Mouse (Mus musculus) hindbrain, embryonic 15.5 days (tissue): ENCODE measurements around the gene Syt1. TPM values are rescaled to one million over a fixed set of nuclear protein-coding genes. Genes with fewer than 3 reads are reported as not detected.

Experiments
- ATAC-seq: fragments of 200-750 bp; cut with Nextera tagmentation; 2 replicates; pipeline ENCODE4 v1.8.0; 2017; ENCODE audit warnings: low read depth, moderate number of reproducible peaks, moderate TSS enrichment; ENCODE audit not compliant: low FRiP score
- H3K27ac ChIP-seq: fragments of 300-500 bp; sonication (generic); replicated peaks from 2 replicates; pipeline ENCODE4 v1.5.1; 2015; ENCODE audit warnings: mild to moderate bottlenecking, inconsistent platforms
- H3K27me3 ChIP-seq: fragments of 300-500 bp; sonication (generic); 2 replicates; pipeline ENCODE4 v1.6.1; 2015; ENCODE audit warnings: control low read depth, inconsistent platforms
- H3K36me3 ChIP-seq: fragments of 300-500 bp; sonication (generic); 2 replicates; pipeline ENCODE4 v1.6.1; 2015; ENCODE audit warnings: control low read depth, inconsistent platforms
- H3K4me1 ChIP-seq: fragments of 300-500 bp; sonication (generic); replicated peaks from 2 replicates; pipeline ENCODE4 v1.6.1; 2015; ENCODE audit warnings: control low read depth, inconsistent platforms
- H3K4me2 ChIP-seq: fragments of 300-500 bp; sonication (generic); 2 replicates; pipeline ENCODE4 v1.6.1; 2015; ENCODE audit warnings: moderate library complexity, mild to moderate bottlenecking, inconsistent platforms
- H3K4me3 ChIP-seq: fragments of 300-500 bp; sonication (generic); 2 replicates; pipeline ENCODE4 v1.5.1; 2015; ENCODE audit warnings: mild to moderate bottlenecking, inconsistent platforms
- H3K9ac ChIP-seq: fragments of 300-500 bp; sonication (generic); 2 replicates; pipeline ENCODE4 v1.6.1; 2015; ENCODE audit warnings: inconsistent platforms
- H3K9me3 ChIP-seq: fragments of 300-500 bp; sonication (generic); 2 replicates; pipeline ENCODE4 v1.6.1; 2016; ENCODE audit warnings: control low read depth, inconsistent platforms
- WGBS: fragments of 180-500 bp; shearing (Covaris S2); methylation state at CpG from one replicate; pipeline ENCODE4 v1.1.7; 2015; 5-methylcytosine and 5-hydroxymethylcytosine counted together
- polyA plus RNA-seq: library from polyadenylated mRNA; unstranded; fragments of >200 nt; fragmentation: Nextera tagmentation; extraction: Ambion mirVana; gene quantifications from 2 replicates; pipeline ENCODE4 v1.2.1, GENCODE M21; 2015

Gene Syt1
- polyA plus RNA-seq, 1 experiment from 2014 or later: 131 TPM

DNA sequence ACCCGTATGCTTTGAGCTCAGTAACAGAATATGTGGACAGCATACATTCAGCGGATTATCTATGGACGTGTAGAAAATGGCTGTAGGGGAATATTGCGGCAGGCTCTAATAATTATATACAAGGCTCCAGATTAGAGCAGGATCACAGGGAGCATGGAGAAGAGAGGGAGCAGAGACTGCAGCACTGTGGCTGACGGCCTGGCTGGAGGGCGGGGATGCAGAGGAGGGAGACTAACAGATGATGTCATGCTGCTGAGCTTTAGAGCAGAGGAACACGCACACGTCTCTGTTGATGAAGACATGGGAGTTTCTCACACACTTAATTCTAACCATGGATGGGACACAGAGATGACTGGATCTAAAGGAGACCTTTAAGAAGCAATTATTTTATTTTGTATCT, 333.7 kb downstream of the Syt1 start:
- no peak overlapping the region for H3K4me3 ChIP-seq
- H3K4me2 ChIP-seq: no peak overlapping the region
- no peak for ATAC-seq
- no peaks in the 10 kb centered on the region for H3K27me3 ChIP-seq
- no peak overlapping the region for H3K9ac ChIP-seq
- H3K4me1 ChIP-seq: peaks cover 16% of the 10 kb centered on the region; the same call in 1 of the 2 replicates
- H3K36me3 ChIP-seq: no peaks in the 10 kb centered on the region
- WGBS: 83% methylated on average over 8 of the region's 8 CpGs
- H3K9me3 ChIP-seq: no peaks in the 10 kb centered on the region
- H3K27ac ChIP-seq: no peak overlapping the region

DNA sequence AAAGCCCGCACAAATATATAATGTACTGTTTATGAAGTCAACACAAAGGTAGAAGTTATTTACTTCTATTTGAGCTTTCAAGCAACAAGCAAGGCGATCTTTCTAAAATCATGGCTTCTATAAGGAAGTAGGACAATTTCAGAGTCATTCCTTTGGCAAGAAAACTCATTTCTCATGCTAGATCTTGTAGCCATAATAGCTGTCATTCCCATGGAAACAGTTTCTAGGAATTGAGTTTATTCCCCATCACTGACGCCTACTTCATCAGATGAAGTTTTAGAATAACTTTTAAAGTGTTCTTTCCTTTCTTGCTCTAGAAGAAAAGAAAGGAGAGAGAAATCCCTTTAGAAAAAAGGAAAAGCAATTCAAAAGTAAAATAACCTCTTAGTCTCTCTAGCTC, 341.8 kb downstream of the Syt1 start:
- 84% methylated on average over 3 of the region's 3 CpGs for WGBS
- no peaks in the 10 kb centered on the region for H3K9me3 ChIP-seq

DNA sequence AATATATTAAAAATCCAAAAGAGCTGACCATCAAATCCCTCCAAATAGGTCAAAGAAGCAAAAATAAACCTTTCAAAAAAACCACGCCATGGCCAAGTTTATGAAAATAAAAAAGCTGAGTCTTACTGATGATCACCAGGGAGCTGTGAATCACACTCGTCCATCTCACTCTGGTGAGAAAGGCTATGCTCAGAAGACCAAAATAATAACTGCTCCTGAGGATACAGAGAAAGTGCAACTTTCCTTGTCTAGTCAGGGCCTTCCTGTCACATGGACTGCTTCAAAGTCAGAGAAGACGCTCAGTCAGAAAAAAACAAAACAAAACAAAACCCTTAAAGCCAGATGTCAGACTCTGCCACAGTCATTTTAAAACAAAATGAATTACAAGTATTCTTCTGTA, 350.5 kb downstream of the Syt1 start:
- Histone ChIP-seq H3K4me2 (no peak overlapping the region), H3K27ac (no peak overlapping the region), H3K9ac (no peak overlapping the region), H3K4me3 (no peak overlapping the region), H3K36me3 (no peaks in the 10 kb centered on the region), H3K4me1 (no peaks in the 10 kb centered on the region), H3K27me3 (no peaks in the 10 kb centered on the region), H3K9me3 (no peaks in the 10 kb centered on the region)
- WGBS: 76% methylated on average over 3 of the region's 3 CpGs
- ATAC-seq: no peak

More for the DNA sequence above, 341.8 kb downstream of the Syt1 start:
- no peak overlapping the region for H3K4me2 ChIP-seq
- H3K36me3 ChIP-seq: no peaks in the 10 kb centered on the region
- no peak overlapping the region for H3K4me3 ChIP-seq
- no peaks in the 10 kb centered on the region for H3K27me3 ChIP-seq
- no peak overlapping the region for H3K9ac ChIP-seq
- no peak overlapping the region for H3K27ac ChIP-seq
- H3K4me1 ChIP-seq: no peaks in the 10 kb centered on the region
- no peak for ATAC-seq

DNA sequence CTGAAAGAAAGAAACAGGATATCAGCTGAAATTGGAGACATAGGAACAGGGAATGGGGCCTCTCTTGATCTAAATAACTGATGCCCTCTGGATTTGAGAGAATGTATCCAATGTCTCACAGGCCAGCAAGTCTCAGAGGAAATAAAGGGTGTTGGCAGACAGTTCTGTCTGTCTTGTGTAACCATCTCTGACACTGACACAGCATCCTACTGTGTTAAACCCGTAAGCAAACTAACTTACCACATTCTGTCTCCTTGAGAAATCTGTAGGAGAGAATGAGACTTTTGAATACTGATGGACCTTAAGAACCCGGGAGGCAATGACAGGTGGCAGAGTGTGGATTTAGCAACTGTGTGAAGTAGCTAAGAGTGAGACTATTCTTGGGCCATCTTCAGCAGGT, 352.5 kb downstream of the Syt1 start:
- no peaks in the 10 kb centered on the region for H3K4me1 ChIP-seq
- no peak overlapping the region for H3K4me2 ChIP-seq
- H3K27ac ChIP-seq: no peak overlapping the region
- no peak for ATAC-seq
- no peaks in the 10 kb centered on the region for H3K27me3 ChIP-seq
- no peak overlapping the region for H3K4me3 ChIP-seq
- H3K9ac ChIP-seq: no peak overlapping the region
- 75% methylated on average over 2 of the region's 2 CpGs for WGBS
- no peaks in the 10 kb centered on the region for H3K9me3 ChIP-seq
- H3K36me3 ChIP-seq: no peaks in the 10 kb centered on the region

DNA sequence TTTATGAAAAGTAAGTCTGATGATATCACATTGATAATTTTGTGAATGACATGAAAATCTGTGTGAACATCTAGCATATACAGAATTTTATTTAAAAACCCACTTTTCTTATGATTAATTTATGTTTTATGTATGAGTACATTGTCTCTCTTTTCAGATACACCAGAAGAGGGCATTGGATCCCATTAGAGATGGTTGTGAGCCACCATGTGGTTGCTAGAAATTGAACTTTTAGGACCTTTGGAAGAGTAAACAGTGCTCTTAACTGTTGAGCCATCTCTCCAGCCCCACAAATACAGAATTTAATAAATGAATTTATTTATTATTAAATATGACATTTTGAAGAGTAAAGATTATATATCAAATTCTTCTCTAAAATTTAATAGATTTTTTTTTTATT, 353.1 kb downstream of the Syt1 start:
- Histone ChIP-seq H3K4me1 (0 out of 2 replicates have a peak, but pooled peaks cover 3% of the 10 kb centered on the region), H3K4me2 (no peak overlapping the region), H3K9me3 (no peaks in the 10 kb centered on the region), H3K4me3 (no peak overlapping the region), H3K27me3 (no peaks in the 10 kb centered on the region), H3K9ac (no peak overlapping the region), H3K27ac (no peak overlapping the region), H3K36me3 (no peaks in the 10 kb centered on the region)
- no peak for ATAC-seq

DNA sequence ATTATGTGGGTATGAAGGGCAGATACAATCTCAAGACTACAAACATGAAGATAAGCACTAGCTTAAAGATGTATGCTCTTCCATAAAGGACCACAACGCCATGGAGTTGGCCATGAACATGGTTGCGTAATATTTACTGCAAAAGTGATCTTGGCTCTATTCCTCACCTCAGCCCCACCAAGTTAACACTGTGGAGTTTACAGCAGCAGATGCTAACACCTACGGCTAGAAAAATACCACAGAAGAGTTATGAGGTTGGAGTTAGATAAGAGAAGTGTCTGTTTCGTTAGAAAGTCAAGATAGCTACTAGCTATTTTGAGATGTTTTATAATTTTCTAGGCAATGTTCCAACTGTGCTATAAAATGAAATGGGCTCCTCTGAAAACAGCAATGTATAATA, 353.9 kb downstream of the Syt1 start:
- Histone ChIP-seq H3K27me3 (no peaks in the 10 kb centered on the region), H3K9ac (no peak overlapping the region), H3K4me3 (no peak overlapping the region), H3K9me3 (no peaks in the 10 kb centered on the region), H3K4me2 (no peak overlapping the region), H3K36me3 (no peaks in the 10 kb centered on the region), H3K27ac (no peak overlapping the region), H3K4me1 (0 out of 2 replicates have a peak, but pooled peaks cover 3% of the 10 kb centered on the region)
- no peak for ATAC-seq
- WGBS: 87% methylated on average over 4 of the region's 4 CpGs

DNA sequence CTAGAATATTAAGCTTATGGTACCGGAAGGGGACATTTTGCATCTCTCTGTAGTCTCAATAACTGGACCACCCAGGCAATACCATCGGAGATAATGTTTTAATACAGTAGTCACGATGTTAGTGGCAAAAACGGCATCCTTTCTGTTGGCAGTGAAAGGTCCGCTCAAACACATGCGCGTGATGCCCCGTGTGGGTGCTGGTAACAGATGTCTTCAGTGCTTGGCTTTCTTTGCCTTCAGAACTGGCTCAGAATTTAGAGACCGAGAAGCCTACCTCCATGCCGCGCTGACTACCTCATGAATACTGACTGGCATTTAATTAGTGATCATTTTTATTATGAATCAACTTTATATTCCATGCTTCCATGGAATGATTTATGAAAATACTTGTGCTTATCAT, 355.7 kb downstream of the Syt1 start:
- no peak overlapping the region for H3K9ac ChIP-seq
- H3K4me1 ChIP-seq: 0 out of 2 replicates have a peak, but pooled peaks cover 3% of the 10 kb centered on the region
- no peak overlapping the region for H3K27ac ChIP-seq
- WGBS: 93% methylated on average over 11 of the region's 11 CpGs
- H3K9me3 ChIP-seq: no peaks in the 10 kb centered on the region
- no peaks in the 10 kb centered on the region for H3K27me3 ChIP-seq
- H3K36me3 ChIP-seq: no peaks in the 10 kb centered on the region
- ATAC-seq: no peak
- no peak overlapping the region for H3K4me2 ChIP-seq
- no peak overlapping the region for H3K4me3 ChIP-seq

DNA sequence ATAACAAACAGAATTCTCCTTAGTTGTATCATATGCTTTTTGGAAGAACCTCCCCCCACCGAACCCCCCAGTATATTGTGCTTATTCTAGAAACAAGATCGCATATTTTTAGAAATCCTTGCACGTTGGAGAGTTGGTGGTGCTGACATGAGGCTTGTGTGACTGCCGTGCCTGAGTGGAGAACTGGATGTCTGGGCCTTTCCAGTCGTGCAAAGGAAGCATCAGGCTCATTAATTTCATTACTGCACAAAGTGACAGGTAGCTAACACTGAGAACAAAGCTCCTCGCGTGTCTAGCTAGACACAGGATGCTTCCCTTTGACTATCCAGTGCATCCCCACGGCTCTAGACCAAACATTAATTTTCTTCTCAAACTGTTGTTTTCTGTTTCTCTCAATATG, 358.0 kb downstream of the Syt1 start:
- WGBS: 47% methylated on average over 8 of the region's 8 CpGs
- no peak for ATAC-seq
- Histone ChIP-seq H3K9ac (no peak overlapping the region), H3K36me3 (no peaks in the 10 kb centered on the region), H3K27ac (no peak overlapping the region), H3K4me3 (no peak overlapping the region), H3K4me1 (peaks cover 3% of the 10 kb centered on the region; the same call in 1 of the 2 replicates), H3K27me3 (no peaks in the 10 kb centered on the region), H3K4me2 (no peak overlapping the region), H3K9me3 (no peaks in the 10 kb centered on the region)

DNA sequence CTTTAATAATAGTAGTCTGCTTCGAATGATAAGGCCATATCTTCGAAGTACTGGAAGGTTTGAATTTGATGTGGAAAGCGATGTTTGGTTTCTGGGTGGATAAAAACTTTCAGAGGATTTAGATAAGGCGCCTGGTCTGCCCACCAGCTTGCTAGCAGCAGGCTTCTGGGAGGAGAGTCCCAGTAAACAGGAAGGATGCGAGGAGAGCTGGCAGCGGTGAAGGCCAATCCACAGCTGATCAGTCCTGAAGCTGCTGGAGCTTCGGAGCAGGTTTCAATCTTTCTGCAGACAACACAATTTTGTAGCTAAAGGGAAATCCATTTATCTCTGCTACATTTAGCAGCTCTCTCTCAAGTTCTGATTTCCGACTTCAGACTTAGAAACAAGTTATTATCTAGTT, 358.7 kb downstream of the Syt1 start:
- Histone ChIP-seq H3K27me3 (no peaks in the 10 kb centered on the region), H3K36me3 (no peaks in the 10 kb centered on the region), H3K4me2 (no peak overlapping the region), H3K27ac (no peak overlapping the region), H3K9me3 (no peaks in the 10 kb centered on the region), H3K9ac (no peak overlapping the region), H3K4me1 (peaks cover 3% of the 10 kb centered on the region; the same call in 1 of the 2 replicates), H3K4me3 (no peak overlapping the region)
- 89% methylated on average over 8 of the region's 8 CpGs for WGBS
- no peak for ATAC-seq

DNA sequence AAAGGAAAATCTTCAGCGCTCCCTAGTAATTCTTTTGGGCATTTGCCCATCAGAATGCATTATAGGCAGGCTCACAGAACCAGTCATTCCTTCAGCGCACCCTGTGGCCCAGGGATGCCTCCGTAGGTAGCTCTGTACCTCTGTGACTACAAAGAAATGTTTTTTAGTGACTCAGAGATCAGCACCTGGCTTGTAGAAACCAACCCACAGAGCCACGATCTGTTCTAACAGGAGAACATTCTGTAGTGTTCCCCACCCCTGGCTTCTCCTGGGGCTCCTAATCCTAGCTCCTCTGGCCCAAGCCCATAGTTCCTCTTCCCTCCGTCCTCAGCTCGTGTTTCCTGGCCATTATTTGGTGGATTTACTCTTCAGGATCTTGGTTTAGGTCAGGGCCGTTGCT, 361.6 kb downstream of the Syt1 start:
- WGBS: 74% methylated on average over 7 of the region's 7 CpGs
- no peaks in the 10 kb centered on the region for H3K36me3 ChIP-seq
- H3K4me3 ChIP-seq: no peak overlapping the region
- H3K4me1 ChIP-seq: peaks cover 3% of the 10 kb centered on the region; the same call in 1 of the 2 replicates
- no peak overlapping the region for H3K9ac ChIP-seq
- no peak for ATAC-seq
- no peaks in the 10 kb centered on the region for H3K27me3 ChIP-seq
- no peaks in the 10 kb centered on the region for H3K9me3 ChIP-seq
- H3K4me2 ChIP-seq: no peak overlapping the region
- H3K27ac ChIP-seq: peak overlapping the region; percentile 32

DNA sequence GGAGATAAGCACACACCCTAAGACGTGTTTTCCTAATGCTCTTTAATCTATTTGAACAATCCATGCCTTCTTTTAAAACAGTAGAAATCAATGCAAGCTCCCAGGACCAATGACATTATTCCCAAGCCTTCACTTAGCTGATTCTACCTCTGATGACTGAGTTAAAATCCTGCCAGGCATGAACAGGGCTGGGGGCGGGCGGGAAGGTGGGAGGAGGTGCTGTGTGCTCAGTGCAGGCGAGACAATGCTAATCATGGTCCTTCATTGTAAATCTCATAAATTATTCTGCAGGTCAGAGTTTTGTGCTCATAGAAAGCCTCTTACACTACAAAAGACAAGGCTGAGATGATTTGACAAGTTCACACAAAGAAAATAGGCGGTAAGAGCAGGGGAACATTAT, 366.9 kb downstream of the Syt1 start:
- no peaks in the 10 kb centered on the region for H3K27me3 ChIP-seq
- H3K27ac ChIP-seq: no peak overlapping the region
- no peaks in the 10 kb centered on the region for H3K9me3 ChIP-seq
- H3K4me1 ChIP-seq: no peaks in the 10 kb centered on the region
- no peak overlapping the region for H3K4me3 ChIP-seq
- ATAC-seq: no peak
- no peaks in the 10 kb centered on the region for H3K36me3 ChIP-seq
- H3K9ac ChIP-seq: no peak overlapping the region
- no peak overlapping the region for H3K4me2 ChIP-seq
- 49% methylated on average over 5 of the region's 5 CpGs for WGBS

DNA sequence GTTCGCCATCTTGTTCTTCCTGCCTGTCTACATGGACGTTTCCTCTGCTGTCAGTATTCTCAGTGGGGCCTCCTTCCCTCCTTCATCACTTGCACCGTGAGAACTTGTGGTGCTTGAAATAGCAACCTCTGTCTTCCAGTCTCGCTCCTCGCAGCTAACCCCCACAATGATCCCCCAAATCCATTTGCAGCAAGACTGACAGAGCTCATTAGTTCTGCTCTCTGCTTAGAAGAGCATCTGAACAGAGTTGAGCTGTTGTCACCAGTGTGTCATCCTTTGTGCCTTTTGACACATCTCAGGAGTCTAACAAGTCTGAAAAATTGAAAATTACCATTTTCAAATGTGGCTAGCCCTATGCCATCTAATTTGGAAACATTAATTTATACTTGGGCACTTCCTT, 372.7 kb downstream of the Syt1 start:
- no peak overlapping the region for H3K4me2 ChIP-seq
- ATAC-seq: no peak
- no peaks in the 10 kb centered on the region for H3K36me3 ChIP-seq
- no peak overlapping the region for H3K27ac ChIP-seq
- no peak overlapping the region for H3K9ac ChIP-seq
- no peaks in the 10 kb centered on the region for H3K27me3 ChIP-seq
- H3K4me3 ChIP-seq: no peak overlapping the region
- H3K4me1 ChIP-seq: no peaks in the 10 kb centered on the region
- H3K9me3 ChIP-seq: no peaks in the 10 kb centered on the region
- 43% methylated on average over 5 of the region's 5 CpGs for WGBS

DNA sequence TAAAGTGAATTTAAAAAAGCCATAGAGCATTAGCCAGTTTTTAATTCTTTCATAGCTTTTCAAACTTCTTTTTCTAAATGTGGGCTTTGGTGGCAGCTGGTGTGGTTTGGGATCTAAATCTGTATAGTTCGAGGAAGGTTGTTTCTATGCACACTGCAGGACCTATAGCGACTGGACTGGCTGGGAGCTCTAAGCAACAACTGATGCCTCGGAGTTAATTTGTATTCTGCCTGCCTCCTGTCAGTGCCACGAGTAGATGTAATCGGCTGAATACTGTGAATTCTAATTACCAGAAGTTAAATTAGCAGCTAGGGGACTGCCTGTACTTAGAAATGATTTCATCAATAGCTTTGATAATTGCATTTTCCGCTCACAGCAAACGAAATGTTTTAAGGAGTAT, 374.7 kb downstream of the Syt1 start:
- Histone ChIP-seq H3K27me3 (no peaks in the 10 kb centered on the region), H3K9me3 (no peaks in the 10 kb centered on the region), H3K36me3 (no peaks in the 10 kb centered on the region), H3K4me2 (no peak overlapping the region), H3K27ac (no peak overlapping the region), H3K4me1 (no peaks in the 10 kb centered on the region), H3K4me3 (no peak overlapping the region), H3K9ac (no peak overlapping the region)
- no peak for ATAC-seq
- 43% methylated on average over 7 of the region's 7 CpGs for WGBS
